Mouse (Mus musculus) kidney, postnatal 0 days (tissue): Measurements from ENCODE around the gene Olfr1136. TPM values are rescaled to one million over a fixed set of nuclear protein-coding genes. Genes with fewer than 3 reads are reported as not detected.

Experiments used
- ATAC-seq: fragments of 200-750 bp; cut with Nextera tagmentation; replicated peaks from 2 replicates; pipeline ENCODE4 v1.8.0; 2017; ENCODE audit warnings: low read depth, moderate number of reproducible peaks, moderate TSS enrichment, moderate library complexity; ENCODE audit not compliant: low FRiP score
- DNase-seq: peaks from one replicate; pipeline ENCODE4 v3.0.0-alpha.2; 2016; ENCODE audit warnings: low spot score
- H3K27ac ChIP-seq: fragments of 300-500 bp; sonication (generic); 2 replicates; pipeline ENCODE4 v1.5.1; 2014; ENCODE audit warnings: mild to moderate bottlenecking
- H3K27me3 ChIP-seq: fragments of 300-500 bp; sonication (generic); 2 replicates; pipeline ENCODE4 v1.6.1; 2014; ENCODE audit warnings: low read length, mixed read lengths; ENCODE audit not compliant: insufficient read depth
- H3K36me3 ChIP-seq: fragments of 300-500 bp; sonication (generic); 2 replicates; pipeline ENCODE4 v1.6.1; 2014; ENCODE audit warnings: low read length, mixed read lengths; ENCODE audit not compliant: insufficient read depth
- H3K4me1 ChIP-seq: fragments of 300-500 bp; sonication (generic); replicated peaks from 2 replicates; pipeline ENCODE4 v1.6.1; 2014; ENCODE audit warnings: antibody characterized with exemption, low read length, mixed read lengths; ENCODE audit not compliant: insufficient read depth
- H3K4me2 ChIP-seq: fragments of 300-500 bp; sonication (generic); 2 replicates; pipeline ENCODE4 v1.6.1; 2014; ENCODE audit warnings: mild to moderate bottlenecking, low read length, moderate library complexity, mixed read lengths
- H3K4me3 ChIP-seq: fragments of 300-500 bp; sonication (generic); replicated peaks from 2 replicates; pipeline ENCODE4 v1.5.1; 2014; ENCODE audit warnings: low read depth, low read length
- H3K9ac ChIP-seq: fragments of 300-500 bp; sonication (generic); 2 replicates; pipeline ENCODE4 v1.6.1; 2014; ENCODE audit warnings: low read depth, low read length
- H3K9me3 ChIP-seq: fragments of 300-500 bp; sonication (generic); replicated peaks from 2 replicates; pipeline ENCODE4 v1.6.1; 2016; ENCODE audit warnings: low read length, inconsistent platforms, mixed read lengths
- CTCF ChIP-seq: IDR thresholded peaks from 2 replicates; pipeline ENCODE4 v1.5.1; 2016; ENCODE audit warnings: antibody characterized with exemption, low read depth, mild to moderate bottlenecking, moderate library complexity
- WGBS: fragments of 180-500 bp; shearing (Covaris S2); extraction: QIAGEN DNeasy Blood & Tissue Kit; methylation state at CpG from one replicate; pipeline ENCODE4 v1.1.7; 2014; 5-methylcytosine and 5-hydroxymethylcytosine counted together
- polyA plus RNA-seq: library from polyadenylated mRNA; unstranded; fragments of >200 nt; fragmentation: Nextera tagmentation; extraction: Ambion mirVana; gene quantifications from 2 replicates; pipeline ENCODE4 v1.2.1, GENCODE M21; 2015

Olfr1136 gene
- polyA plus RNA-seq: not detected in 2 replicates

- H3K27me3 ChIP-seq: no peaks in the 10 kb centered on the region
- DNase-seq (no peak), ATAC-seq (no peak)
- no peaks in the 10 kb centered on the region for H3K9me3 ChIP-seq
- no peaks in the 10 kb centered on the region for H3K36me3 ChIP-seq
- H3K4me2 ChIP-seq: no peak within 1 kb of the TSS
- no peaks in the 10 kb centered on the region for H3K4me1 ChIP-seq
- H3K9ac ChIP-seq: no peak within 1 kb of the TSS
- H3K27ac ChIP-seq: no peak within 1 kb of the TSS
- no peak within 1 kb of the TSS for H3K4me3 ChIP-seq
- TF ChIP-seq CTCF: no peak
Measured at GRCm38 (mm10) chr2:87693847-87694246, at the start of gene Olfr1136. Gene Olfr1136 (minus strand): TSS chr2:87693947.

- H3K4me1 ChIP-seq: no peaks in the 10 kb centered on the region
- WGBS: 76% methylated on average over 3 of the region's 3 CpGs
- no peak within 1 kb of the TSS for H3K4me2 ChIP-seq
- no peak for TF ChIP-seq CTCF
- no peaks in the 10 kb centered on the region for H3K27me3 ChIP-seq
- H3K9ac ChIP-seq: no peak within 1 kb of the TSS
- no peak for ATAC-seq
- no peak within 1 kb of the TSS for H3K27ac ChIP-seq
- DNase-seq: no peak
- no peak within 1 kb of the TSS for H3K4me3 ChIP-seq
- H3K9me3 ChIP-seq: no peaks in the 10 kb centered on the region
- no peaks in the 10 kb centered on the region for H3K36me3 ChIP-seq
Measured at GRCm38 (mm10) chr2:87743452-87743851, 49.7 kb upstream of the Olfr1136 start, which contains the start of gene Olfr1140. Gene Olfr1140 (plus strand): TSS chr2:87743752.

GRCm38 (mm10) chr2:87739878-87740277, 46.1 kb upstream of the Olfr1136 start, which contains the start of gene Olfr1138:
Gene Olfr1138 (minus strand): TSS chr2:87739978.
- Histone ChIP-seq H3K4me1 (no peaks in the 10 kb centered on the region), H3K4me3 (no peak within 1 kb of the TSS), H3K27me3 (no peaks in the 10 kb centered on the region), H3K4me2 (no peak within 1 kb of the TSS), H3K9ac (no peak within 1 kb of the TSS), H3K36me3 (no peaks in the 10 kb centered on the region), H3K27ac (no peak within 1 kb of the TSS), H3K9me3 (no peaks in the 10 kb centered on the region)
- ATAC-seq (no peak), DNase-seq (no peak)
- WGBS: 84% methylated on average over 1 of the region's 1 CpGs
- no peak for TF ChIP-seq CTCF

GRCm38 (mm10) chr2:87713079-87713478, 19.3 kb upstream of the Olfr1136 start, which contains the start of gene Olfr1137:
Gene Olfr1137 (minus strand): TSS chr2:87713179.
- Histone ChIP-seq H3K36me3 (no peaks in the 10 kb centered on the region), H3K27ac (no peak within 1 kb of the TSS), H3K4me3 (no peak within 1 kb of the TSS), H3K27me3 (no peaks in the 10 kb centered on the region), H3K4me1 (no peaks in the 10 kb centered on the region), H3K4me2 (no peak within 1 kb of the TSS), H3K9ac (no peak within 1 kb of the TSS), H3K9me3 (no peaks in the 10 kb centered on the region)
- TF ChIP-seq CTCF: no peak
- ATAC-seq (no peak), DNase-seq (no peak)

- no peaks in the 10 kb centered on the region for H3K36me3 ChIP-seq
- H3K4me3 ChIP-seq: no peak within 1 kb of the TSS
- H3K4me1 ChIP-seq: no peaks in the 10 kb centered on the region
- TF ChIP-seq CTCF: no peak
- ATAC-seq (no peak), DNase-seq (no peak)
- no peaks in the 10 kb centered on the region for H3K9me3 ChIP-seq
- H3K9ac ChIP-seq: no peak within 1 kb of the TSS
- no peak within 1 kb of the TSS for H3K4me2 ChIP-seq
- no peak within 1 kb of the TSS for H3K27ac ChIP-seq
- H3K27me3 ChIP-seq: no peaks in the 10 kb centered on the region
- 6% methylated on average over 1 of the region's 1 CpGs for WGBS
Measured at GRCm38 (mm10) chr2:87673564-87673963, 20.2 kb downstream of the Olfr1136 start, which contains the start of gene Olfr1135. Gene Olfr1135 (minus strand): TSS chr2:87673664.

GRCm38 (mm10) chr2:87658360-87658759, 35.4 kb downstream of the Olfr1136 start, which contains the start of gene Olfr1134:
Gene Olfr1134 (minus strand): TSS chr2:87658460.
- H3K9me3 ChIP-seq: no peaks in the 10 kb centered on the region

GRCm38 (mm10) chr2:87647274-87647673, 46.5 kb downstream of the Olfr1136 start, which contains the start of gene Olfr1133:
Gene Olfr1133 (minus strand): TSS chr2:87647374.
- no peak for ATAC-seq
- Histone ChIP-seq H3K9me3 (no peaks in the 10 kb centered on the region), H3K4me2 (no peak within 1 kb of the TSS), H3K4me3 (no peak within 1 kb of the TSS), H3K9ac (no peak within 1 kb of the TSS), H3K36me3 (no peaks in the 10 kb centered on the region), H3K27me3 (no peaks in the 10 kb centered on the region), H3K4me1 (no peaks in the 10 kb centered on the region), H3K27ac (no peak within 1 kb of the TSS)
- DNase-seq: no peak
- no peak for TF ChIP-seq CTCF

More at GRCm38 (mm10) chr2:87658360-87658759, 35.4 kb downstream of the Olfr1136 start, which contains the start of gene Olfr1134:
- no peak for TF ChIP-seq CTCF
- Histone ChIP-seq H3K36me3 (no peaks in the 10 kb centered on the region), H3K4me1 (no peaks in the 10 kb centered on the region), H3K9ac (no peak within 1 kb of the TSS), H3K27me3 (no peaks in the 10 kb centered on the region), H3K27ac (no peak within 1 kb of the TSS), H3K4me2 (no peak within 1 kb of the TSS), H3K4me3 (no peak within 1 kb of the TSS)
- 84% methylated on average over 2 of the region's 2 CpGs for WGBS
- DNase-seq (no peak), ATAC-seq (no peak)

Other genes starting within 250 kb of the Olfr1136 start
- gene Olfr1126, start 240.0 kb downstream of the Olfr1136 start, polyA plus RNA-seq: not detected in 2 replicates
- gene Pramel7, start 196.9 kb downstream of the Olfr1136 start, polyA plus RNA-seq: not detected in 2 replicates
- gene Pramel6, start 187.4 kb downstream of the Olfr1136 start, polyA plus RNA-seq: not detected in 2 replicates
- gene Olfr153, start 162.2 kb downstream of the Olfr1136 start, polyA plus RNA-seq: not detected in 2 replicates
- not detected in 2 replicates for gene Olfr1128, start 148.4 kb downstream of the Olfr1136 start, polyA plus RNA-seq
- not detected in 2 replicates for gene Olfr1129, start 120.0 kb downstream of the Olfr1136 start, polyA plus RNA-seq
- gene Olfr1130, start 87.7 kb downstream of the Olfr1136 start, polyA plus RNA-seq: not detected in 2 replicates
- gene Olfr1131, start 66.8 kb downstream of the Olfr1136 start, polyA plus RNA-seq: not detected in 2 replicates
- not detected in 2 replicates for gene Olfr1132, start 56.4 kb downstream of the Olfr1136 start, polyA plus RNA-seq
- gene Olfr1133, start 46.6 kb downstream of the Olfr1136 start, polyA plus RNA-seq: not detected in 2 replicates
- gene Olfr1134, start 35.5 kb downstream of the Olfr1136 start, polyA plus RNA-seq: not detected in 2 replicates
- gene Olfr1135, start 20.3 kb downstream of the Olfr1136 start, polyA plus RNA-seq: not detected in 2 replicates
- gene Olfr1137, start 19.2 kb upstream of the Olfr1136 start, polyA plus RNA-seq: not detected in 2 replicates
- gene Olfr1138, start 46.0 kb upstream of the Olfr1136 start, polyA plus RNA-seq: not detected in 2 replicates
- not detected in 2 replicates for gene Olfr1140, start 49.8 kb upstream of the Olfr1136 start, polyA plus RNA-seq
- gene Olfr1141, start 60.0 kb upstream of the Olfr1136 start, polyA plus RNA-seq: not detected in 2 replicates
- not detected in 2 replicates for gene Olfr152, start 85.5 kb upstream of the Olfr1136 start, polyA plus RNA-seq
- not detected in 2 replicates for gene Olfr1143, start 106.6 kb upstream of the Olfr1136 start, polyA plus RNA-seq
- not detected in 2 replicates for gene Olfr1145, start 115.9 kb upstream of the Olfr1136 start, polyA plus RNA-seq
- gene Olfr1148, start 136.6 kb upstream of the Olfr1136 start, polyA plus RNA-seq: not detected in 2 replicates
- not detected in 2 replicates for gene Olfr1150-ps1, start 150.0 kb upstream of the Olfr1136 start, polyA plus RNA-seq
- not detected in 2 replicates for gene Olfr1151, start 161.9 kb upstream of the Olfr1136 start, polyA plus RNA-seq
- gene Olfr1152, start 172.5 kb upstream of the Olfr1136 start, polyA plus RNA-seq: not detected in 2 replicates
- not detected in 2 replicates for gene Olfr1153, start 201.0 kb upstream of the Olfr1136 start, polyA plus RNA-seq
- not detected in 2 replicates for gene Olfr1154, start 211.2 kb upstream of the Olfr1136 start, polyA plus RNA-seq